Mouse (Mus musculus): Measurements from ENCODE around the gene Hoxd10. TPM values are rescaled to one million over a fixed set of nuclear protein-coding genes. Genes with fewer than 3 reads are reported as not detected.

Hoxd10 gene
- polyA plus RNA-seq, 1 experiment, result not detected

GRCm38 (mm10) chr2:74741252-74741978 lies 49.7 kb downstream of the Hoxd10 start:
- no peak for DNase-seq (ENCODE audit: extremely low spot score in 1 of 2, low spot score in 1 of 2)

GRCm38 (mm10) chr2:74741979-74742277 lies 50.2 kb downstream of the Hoxd10 start:
- no peak for DNase-seq (ENCODE audit: extremely low spot score in 1 of 2, low spot score in 1 of 2)

Other genes with a start within 250 kb of the Hoxd10 start
- 28.6 and 29.3 TPM in 2 replicates for gene Lnpk, start 112.5 kb upstream of the Hoxd10 start, polyA plus RNA-seq (2012; rRNA removed)
- not detected in 2 replicates for gene Evx2, start 32.4 kb upstream of the Hoxd10 start, polyA plus RNA-seq (2012; rRNA removed)
- gene Hoxd13, start 23.6 kb upstream of the Hoxd10 start, polyA plus RNA-seq (2012; rRNA removed), result not detected in 2 replicates
- not detected in 2 replicates for gene Hoxd12, start 16.9 kb upstream of the Hoxd10 start, polyA plus RNA-seq (2012; rRNA removed)
- not detected in 2 replicates for gene Hoxd11, start 12.4 kb upstream of the Hoxd10 start, polyA plus RNA-seq (2012; rRNA removed)
- gene Hoxd9, start 5.8 kb downstream of the Hoxd10 start, polyA plus RNA-seq (2012; rRNA removed), result 0.04 and 0.11 TPM in 2 replicates
- gene Hoxd8, start 12.7 kb downstream of the Hoxd10 start, polyA plus RNA-seq (2012; rRNA removed), result 0.04 and 0.06 TPM in 2 replicates
- gene Hoxd3, start 20.0 kb downstream of the Hoxd10 start, polyA plus RNA-seq (2012; rRNA removed), result not detected in 2 replicates
- gene Hoxd4, start 20.0 kb downstream of the Hoxd10 start, polyA plus RNA-seq (2012; rRNA removed), result not detected in 2 replicates
- gene Gm28230, start 34.8 kb downstream of the Hoxd10 start, polyA plus RNA-seq (2012; rRNA removed), result 0.04 TPM in 1 of 2 replicates, not detected in the other
- gene Hoxd1, start 71.1 kb downstream of the Hoxd10 start, polyA plus RNA-seq (2012; rRNA removed), result 0.08 and 0.13 TPM in 2 replicates
- gene Mtx2, start 133.9 kb downstream of the Hoxd10 start, polyA plus RNA-seq (2012; rRNA removed), result 48.1 and 51.2 TPM in 2 replicates

Measured in frontal cortex, adult 2 months (tissue).